9 mouse cellular contexts compared by ENCODE assay signal in genomic region chr19:55825951-55826507, GRCm38 (mm10).
DNase-seq lines count a peak whose midpoint lies in the region; ATAC-seq and TF ChIP-seq lines count a peak whose summit lies in the region.
"Had no signal": no experiment of that assay in that cellular context is flagged by ENCODE, and none has a peak within 500 bp of the region (broad histone marks: within the 10 kb centered on the region; RNA-seq: fewer than 3 reads in every experiment).

No protein-coding gene starts in this region.

- peak overlapping the region; percentile 4; the same call in 1 of the 2 replicates for H3K27ac ChIP-seq in heart, adult 2 months
- peak overlapping the region; percentile 42; the same call in 1 of the 2 replicates for H3K27ac ChIP-seq in kidney, postnatal 0 days
- no peak overlapping the region for H3K27ac ChIP-seq in neural tube, embryonic 15.5 days (replicated peaks)

- TF ChIP-seq EP300 in heart, adult 2 months (IDR thresholded peaks at IDR 0.05; ENCODE audit: insufficient read depth, low read depth, low read length): no peak

- WGBS in heart, adult 2 months: 63% methylated on average over 10 of the region's 10 CpGs
- WGBS in kidney, postnatal 0 days: 52% methylated on average over 10 of the region's 10 CpGs
- 60% methylated on average over 10 of the region's 10 CpGs for WGBS in neural tube, embryonic 15.5 days

- H3K4me1 ChIP-seq in heart, adult 2 months (ENCODE audit: control insufficient read depth, insufficient read depth, low read length): peaks cover 9% of the 10 kb centered on the region
- H3K4me1 ChIP-seq in kidney, postnatal 0 days (replicated peaks; ENCODE audit: insufficient read depth, low read length): peaks cover 14% of the 10 kb centered on the region
- H3K4me1 ChIP-seq in neural tube, embryonic 15.5 days: peaks cover 13% of the 10 kb centered on the region

- no peak overlapping the region for H3K4me2 ChIP-seq in kidney, postnatal 0 days (ENCODE audit: low read length)
- no peak overlapping the region for H3K4me2 ChIP-seq in neural tube, embryonic 15.5 days
- H3K4me2 ChIP-seq: liver, embryonic 11.5 days had no signal

- H3K9me3 ChIP-seq in kidney, postnatal 0 days (replicated peaks; ENCODE audit: low read length): no peaks in the 10 kb centered on the region
- H3K9me3 ChIP-seq in neural tube, embryonic 15.5 days (replicated peaks): no peaks in the 10 kb centered on the region

- DNase-seq in heart, adult 2 months: no peak
- no peak for DNase-seq in heart, postnatal 10 days
- DNase-seq in layer of hippocampus, postnatal 10 days (ENCODE audit: low spot score in 2 of 2): peak; percentile 41 to 44
- no peak for DNase-seq in layer of hippocampus, adult 11-12 months (ENCODE audit: low spot score)
- DNase-seq in brain, embryonic 14.5 days (ENCODE audit: low read depth): peak; percentile 83
- peak; percentile 41 for DNase-seq in kidney, postnatal 0 days (ENCODE audit: low spot score)
- no peak for DNase-seq in thymus, postnatal 25 days

- no peaks in the 10 kb centered on the region for H3K79me2 ChIP-seq in heart, adult 2 months (replicated peaks; ENCODE audit: control insufficient read depth, insufficient read depth, low read length)

- TF ChIP-seq CTCF in heart, adult 2 months (IDR thresholded peaks at IDR 0.05): no peak
- TF ChIP-seq CTCF in brain, embryonic 14.5 days (IDR thresholded peaks at IDR 0.05; ENCODE audit: borderline replicate concordance, extremely low read depth, insufficient read depth, insufficient read length): no peak
- no peak for TF ChIP-seq CTCF in kidney, postnatal 0 days (IDR thresholded peaks at IDR 0.05; ENCODE audit: low read depth)

- H3K27me3 ChIP-seq in heart, adult 2 months (ENCODE audit: control insufficient read depth, insufficient read depth, low read length): no peaks in the 10 kb centered on the region
- H3K27me3 ChIP-seq in kidney, postnatal 0 days (ENCODE audit: insufficient read depth, low read length): no peaks in the 10 kb centered on the region
- 0 out of 2 replicates have a peak, but pooled peaks cover 2% of the 10 kb centered on the region for H3K27me3 ChIP-seq in neural tube, embryonic 15.5 days (replicated peaks)

- intact Hi-C loops in heart, adult 2 months (cut with DNase I): no loop called here
- intact Hi-C loops in heart, postnatal 10 days (cut with DNase I): no loop called here

- peaks cover 9% of the 10 kb centered on the region for H3K36me3 ChIP-seq in heart, adult 2 months (ENCODE audit: control insufficient read depth, insufficient read depth, low read length)
- H3K36me3 ChIP-seq in kidney, postnatal 0 days (ENCODE audit: insufficient read depth, low read length): 0 out of 2 replicates have a peak, but pooled peaks cover 8% of the 10 kb centered on the region
- H3K36me3 ChIP-seq in neural tube, embryonic 15.5 days: no peaks in the 10 kb centered on the region

- no peak overlapping the region for H3K4me3 ChIP-seq in heart, adult 2 months
- H3K4me3 ChIP-seq in kidney, postnatal 0 days (replicated peaks; ENCODE audit: low read depth, low read length): no peak overlapping the region
- no peak overlapping the region for H3K4me3 ChIP-seq in neural tube, embryonic 15.5 days (replicated peaks)

- no peak for TF ChIP-seq POLR2A in heart, adult 2 months (IDR thresholded peaks at IDR 0.05; ENCODE audit: insufficient read depth, low read depth, low read length)
- no peak for TF ChIP-seq POLR2A in brain, embryonic 14.5 days (IDR thresholded peaks at IDR 0.05; ENCODE audit: borderline replicate concordance, extremely low read depth, insufficient read depth, insufficient read length, poor library complexity, severe bottlenecking)

- 0 out of 2 replicates have a peak, but pooled peaks have one; percentile 36 for ATAC-seq in kidney, postnatal 0 days (replicated peaks; ENCODE audit: low FRiP score, low read depth)
- ATAC-seq in neural tube, embryonic 15.5 days (ENCODE audit: low FRiP score): no peak

- no peak overlapping the region for H3K9ac ChIP-seq in heart, adult 2 months (ENCODE audit: low read depth, low read length)
- H3K9ac ChIP-seq in kidney, postnatal 0 days (ENCODE audit: low read depth, low read length): no peak overlapping the region
- H3K9ac ChIP-seq in neural tube, embryonic 15.5 days (replicated peaks): no peak overlapping the region

Comparison
In these comparisons a context has a peak if more than half of its experiments do, and no peak if none do; other contexts are left out.
1. DNase-seq: peak in layer of hippocampus, postnatal 10 days (2 of 2), brain, embryonic 14.5 days (single experiment) and kidney, postnatal 0 days (single experiment); none in heart, adult 2 months (0 of 2), heart, postnatal 10 days (0 of 2), layer of hippocampus, adult 11-12 months (single experiment) and thymus, postnatal 25 days (single experiment).